Comparison of ENCODE assay signal across 8 mouse cellular contexts in the genomic region with DNA sequence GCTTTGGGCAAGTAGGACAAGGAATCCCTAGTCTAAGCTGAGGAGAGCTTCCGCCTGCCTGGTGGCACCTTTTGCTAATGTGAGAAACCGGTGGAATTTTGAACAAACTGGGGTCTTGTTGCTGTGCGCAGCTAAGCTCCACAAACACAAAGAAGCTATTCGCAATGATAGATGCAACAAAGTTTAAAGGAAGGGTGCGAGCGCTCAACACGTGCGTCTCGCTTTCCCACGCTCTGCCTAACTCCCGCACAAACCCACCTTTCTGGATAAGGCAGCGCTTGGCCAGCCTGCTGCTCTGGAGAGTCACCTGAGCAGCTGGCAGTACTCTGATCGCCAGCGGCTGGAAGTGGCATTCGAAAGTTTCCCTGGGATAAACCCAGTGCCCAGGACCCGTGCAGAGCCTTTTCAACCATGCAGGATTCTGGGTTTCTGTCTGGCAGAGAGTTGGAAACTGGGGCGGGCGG. TPM values are rescaled to one million over a fixed set of nuclear protein-coding genes. Genes with fewer than 3 reads are reported as not detected.
DNase-seq lines count a peak whose midpoint lies in the region; ATAC-seq and TF ChIP-seq lines count a peak whose summit lies in the region.

No protein-coding gene starts in this region.

- no peaks in the 10 kb centered on the region for H3K9me3 ChIP-seq in midbrain, embryonic 10.5 days (replicated peaks)

- DNase-seq in left cerebral cortex, adult 2 months (ENCODE audit: extremely low spot score in 1 of 2, low spot score in 2 of 2), result no peak
- no peak for DNase-seq in left cerebral cortex, adult 18-20 months (ENCODE audit: low spot score in 2 of 2)
- DNase-seq in kidney, postnatal 36 days, result peak; percentile 33 to 45
- DNase-seq in midbrain, embryonic 10.5 days (ENCODE audit: low spot score), result no peak

- TF ChIP-seq CTCF in left cerebral cortex, adult 2 months (IDR thresholded peaks at IDR 0.05), result no peak
- no peak for TF ChIP-seq CTCF in bone marrow, adult 2 months (IDR thresholded peaks at IDR 0.05; ENCODE audit: control insufficient read depth, insufficient read depth, low read length)

- peak overlapping the region; percentile 62 for H3K4me3 ChIP-seq in left cerebral cortex, adult 2 months
- H3K4me3 ChIP-seq in bone marrow, adult 2 months (replicated peaks; ENCODE audit: control insufficient read depth, low read depth, low read length), result peak overlapping the region; percentile 94
- H3K4me3 ChIP-seq in midbrain, embryonic 10.5 days, result peak overlapping the region; percentile 65

- peak; percentile 6 for ATAC-seq in granulocyte monocyte progenitor cell, adult 5-6 weeks (replicated peaks; ENCODE audit: poor library complexity, severe bottlenecking)
- no peak for ATAC-seq in cerebellum, adult (ENCODE audit: insufficient number of reproducible peaks, low FRiP score, low TSS enrichment)
- ATAC-seq in erythroid progenitor cell, adult 5-6 weeks (replicated peaks; ENCODE audit: low FRiP score, poor library complexity, severe bottlenecking), result no peak

- H3K27ac ChIP-seq in left cerebral cortex, adult 2 months, result no peak overlapping the region; the same call in 1 of the 2 replicates
- H3K27ac ChIP-seq in bone marrow, adult 2 months (ENCODE audit: control insufficient read depth, insufficient read depth, low read depth, low read length, poor library complexity), result no peak overlapping the region
- peak overlapping the region; percentile 88 for H3K27ac ChIP-seq in midbrain, embryonic 10.5 days (replicated peaks)

- intact Hi-C loops in left cerebral cortex, adult 2 months (cut with DNase I), result no loop called here

- no peaks in the 10 kb centered on the region; the same call in 1 of the 2 replicates for H3K4me1 ChIP-seq in bone marrow, adult 2 months (ENCODE audit: control insufficient read depth, insufficient read depth, low read length)
- H3K4me1 ChIP-seq in midbrain, embryonic 10.5 days, result peaks cover 9% of the 10 kb centered on the region; the same call in 1 of the 2 replicates

- H3K36me3 ChIP-seq in midbrain, embryonic 10.5 days, result no peaks in the 10 kb centered on the region

- peaks cover 97% of the 10 kb centered on the region for H3K27me3 ChIP-seq in midbrain, embryonic 10.5 days (ENCODE audit: low read depth, poor library complexity, severe bottlenecking)

- WGBS in bone marrow, adult 2 months, result 17% methylated on average over 18 of the region's 18 CpGs
- 25% methylated on average over 18 of the region's 18 CpGs for WGBS in midbrain, embryonic 10.5 days

- TF ChIP-seq POLR2A in bone marrow, adult 2 months (IDR thresholded peaks at IDR 0.05; ENCODE audit: borderline replicate concordance, control insufficient read depth, low read depth, low read length), result no peak

RNA-seq across cellular contexts. Expression of gene Prps2, which starts 0.9 kb away (rescaled TPM):
- total RNA-seq in left cerebral cortex, adult 2 months (2021), result 10 to 100 TPM; 23.3 to 28.9 TPM
- 10 to 100 TPM; 24.1 to 27.4 TPM for total RNA-seq in left cerebral cortex, adult 18-20 months (2021)
- polyA plus RNA-seq in bone marrow, adult 2 months (2011; ENCODE audit: insufficient read depth, insufficient read length, low replicate concordance, missing spikeins), result 3.9 and 9.6 TPM in 2 replicates
- 41.3 and 47.2 TPM in 2 replicates for total RNA-seq in granulocyte monocyte progenitor cell, adult 5-6 weeks (2014; fragmentation: Nextera tagmentation)
- total RNA-seq in granulocyte monocyte progenitor cell, adult 5-6 weeks (2017), result 47.4 and 49.3 TPM in 2 replicates
- polyA plus RNA-seq in midbrain, embryonic 10.5 days (2016; fragmentation: Nextera tagmentation; extraction: Ambion mirVana), result 23.0 and 24.3 TPM in 2 replicates
- total RNA-seq in erythroid progenitor cell, adult 5-6 weeks (2015; ENCODE audit: low replicate concordance), result 7.6 and 19.7 TPM in 2 replicates
- 6.2 and 8.6 TPM in 2 replicates for total RNA-seq in erythroid progenitor cell, adult 5-6 weeks (2017; ENCODE audit: low replicate concordance)

RNA-seq across cellular contexts. Expression of gene Tlr7, which starts 51.3 kb away (rescaled TPM):
- total RNA-seq in left cerebral cortex, adult 2 months (2021), result 1 to 10 TPM; 2.8 to 4.0 TPM
- total RNA-seq in left cerebral cortex, adult 18-20 months (2021), result 1 to 10 TPM; 2.3 to 4.4 TPM
- polyA plus RNA-seq in bone marrow, adult 2 months (2011; ENCODE audit: insufficient read depth, insufficient read length, low replicate concordance, missing spikeins), result 2.9 and 5.7 TPM in 2 replicates
- 0.77 and 2.1 TPM in 2 replicates for total RNA-seq in granulocyte monocyte progenitor cell, adult 5-6 weeks (2014; fragmentation: Nextera tagmentation)
- total RNA-seq in granulocyte monocyte progenitor cell, adult 5-6 weeks (2017), result 0.78 and 1.3 TPM in 2 replicates
- 0.21 and 0.27 TPM in 2 replicates for polyA plus RNA-seq in midbrain, embryonic 10.5 days (2016; fragmentation: Nextera tagmentation; extraction: Ambion mirVana)
- total RNA-seq in erythroid progenitor cell, adult 5-6 weeks (2015; ENCODE audit: low replicate concordance), result 5.8 and 15.5 TPM in 2 replicates
- 3.6 and 3.9 TPM in 2 replicates for total RNA-seq in erythroid progenitor cell, adult 5-6 weeks (2017; ENCODE audit: low replicate concordance)

Comparison
In these comparisons a context has a peak if more than half of its experiments do, and no peak if none do; other contexts are left out.
1. DNase-seq: peak in kidney, postnatal 36 days (2 of 2); none in left cerebral cortex, adult 2 months (0 of 2), left cerebral cortex, adult 18-20 months (0 of 2) and midbrain, embryonic 10.5 days (single experiment).
2. Peak in every context shown above with its lines, with median percentiles within 50 percentile points of each other: H3K4me3 ChIP-seq.